Mouse (Mus musculus): ENCODE data around the gene Itsn1. TPM values are rescaled to one million over a fixed set of nuclear protein-coding genes. Genes with fewer than 3 reads are reported as not detected.

Gene Itsn1
- polyA plus RNA-seq, 1 experiment from 2014 or later = 60.7 TPM

- no peak overlapping the region for H3K4me3 ChIP-seq (ENCODE audit: low read depth, low read length)
- no peak overlapping the region for H3K9ac ChIP-seq (ENCODE audit: low read depth, low read length)
- H3K4me2 ChIP-seq (ENCODE audit: low read length) = no peak overlapping the region
- no peaks in the 10 kb centered on the region for H3K36me3 ChIP-seq (ENCODE audit: control insufficient read depth, insufficient read depth, low read length)
- no peak overlapping the region for H3K27ac ChIP-seq (ENCODE audit: low read length)
- H3K27me3 ChIP-seq (ENCODE audit: control insufficient read depth, insufficient read depth, low read depth, low read length) = no peaks in the 10 kb centered on the region
- H3K9me3 ChIP-seq (replicated peaks; ENCODE audit: control insufficient read depth, low read length, poor library complexity, severe bottlenecking) = no peaks in the 10 kb centered on the region
- WGBS = 83% methylated on average over 6 of the region's 6 CpGs
- no peak for ATAC-seq
- H3K4me1 ChIP-seq (ENCODE audit: control insufficient read depth, insufficient read depth, low read length) = peaks cover 3% of the 10 kb centered on the region; the same call in 1 of the 2 replicates
Measured at GRCm38 (mm10) chr16:91940726-91941125, 211.6 kb downstream of the Itsn1 start.

GRCm38 (mm10) chr16:91942201-91942600 lies 213.1 kb downstream of the Itsn1 start:
- ATAC-seq = no peak
- no peak overlapping the region for H3K4me2 ChIP-seq (ENCODE audit: low read length)
- no peak overlapping the region for H3K9ac ChIP-seq (ENCODE audit: low read depth, low read length)
- H3K27me3 ChIP-seq (ENCODE audit: control insufficient read depth, insufficient read depth, low read depth, low read length) = no peaks in the 10 kb centered on the region
- 89% methylated on average over 14 of the region's 14 CpGs for WGBS
- H3K9me3 ChIP-seq (replicated peaks; ENCODE audit: control insufficient read depth, low read length, poor library complexity, severe bottlenecking) = no peaks in the 10 kb centered on the region
- H3K36me3 ChIP-seq (ENCODE audit: control insufficient read depth, insufficient read depth, low read length) = no peaks in the 10 kb centered on the region
- H3K4me3 ChIP-seq (ENCODE audit: low read depth, low read length) = no peak overlapping the region
- no peaks in the 10 kb centered on the region for H3K4me1 ChIP-seq (ENCODE audit: control insufficient read depth, insufficient read depth, low read length)
- no peak overlapping the region for H3K27ac ChIP-seq (ENCODE audit: low read length)

DNA sequence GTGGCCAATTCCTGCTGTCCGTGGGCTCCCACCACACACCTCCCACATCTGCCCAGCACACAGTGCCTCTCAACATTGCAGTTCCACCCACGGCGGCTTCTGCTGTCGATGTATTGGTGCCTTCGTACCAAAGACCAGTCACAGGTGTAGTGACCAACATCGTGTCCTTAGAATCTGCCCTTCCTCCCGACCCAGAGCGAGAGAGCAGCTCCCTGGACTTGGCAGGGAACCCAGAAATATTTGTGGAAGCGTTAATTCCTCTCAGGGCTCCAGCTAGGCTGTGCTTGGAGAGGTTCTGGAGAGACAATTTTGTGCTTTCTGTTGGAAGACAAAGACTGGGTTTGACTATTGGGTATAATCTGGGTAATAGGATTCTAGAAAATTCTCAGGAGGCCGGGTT lies 217.2 kb downstream of the Itsn1 start:
- H3K27me3 ChIP-seq (ENCODE audit: control insufficient read depth, insufficient read depth, low read depth, low read length) = no peaks in the 10 kb centered on the region
- no peaks in the 10 kb centered on the region for H3K4me1 ChIP-seq (ENCODE audit: control insufficient read depth, insufficient read depth, low read length)
- no peak overlapping the region for H3K27ac ChIP-seq (ENCODE audit: low read length)
- H3K36me3 ChIP-seq (ENCODE audit: control insufficient read depth, insufficient read depth, low read length) = no peaks in the 10 kb centered on the region
- H3K4me3 ChIP-seq (ENCODE audit: low read depth, low read length) = no peak overlapping the region
- 88% methylated on average over 10 of the region's 10 CpGs for WGBS
- H3K9ac ChIP-seq (ENCODE audit: low read depth, low read length) = no peak overlapping the region
- no peak for ATAC-seq
- H3K9me3 ChIP-seq (replicated peaks; ENCODE audit: control insufficient read depth, low read length, poor library complexity, severe bottlenecking) = no peaks in the 10 kb centered on the region
- H3K4me2 ChIP-seq (ENCODE audit: low read length) = no peak overlapping the region

DNA sequence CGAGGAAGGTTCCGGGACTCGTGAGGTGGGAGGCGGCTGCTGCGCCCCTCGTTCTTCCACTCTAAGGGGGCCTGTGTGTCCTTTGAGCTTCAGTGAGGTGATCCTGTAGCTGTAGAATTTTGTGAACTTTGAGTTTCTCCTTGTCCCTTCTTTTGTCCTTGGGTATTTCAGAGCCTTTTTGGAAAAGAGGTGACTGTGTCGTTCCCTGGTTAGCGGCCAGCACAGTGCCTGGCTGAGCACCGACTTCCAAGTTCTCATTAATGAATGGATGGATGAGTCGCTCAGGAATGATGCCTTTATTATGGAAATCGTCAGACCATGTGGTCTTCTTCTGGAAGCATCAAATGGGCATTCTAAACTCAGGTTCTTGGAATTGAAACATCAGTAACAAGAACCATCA lies 218.0 kb downstream of the Itsn1 start:
- no peak overlapping the region for H3K27ac ChIP-seq (ENCODE audit: low read length)
- no peaks in the 10 kb centered on the region for H3K4me1 ChIP-seq (ENCODE audit: control insufficient read depth, insufficient read depth, low read length)
- no peak overlapping the region for H3K4me3 ChIP-seq (ENCODE audit: low read depth, low read length)
- no peak overlapping the region for H3K4me2 ChIP-seq (ENCODE audit: low read length)
- ATAC-seq = no peak
- no peak overlapping the region for H3K9ac ChIP-seq (ENCODE audit: low read depth, low read length)
- H3K36me3 ChIP-seq (ENCODE audit: control insufficient read depth, insufficient read depth, low read length) = no peaks in the 10 kb centered on the region
- no peaks in the 10 kb centered on the region for H3K9me3 ChIP-seq (replicated peaks; ENCODE audit: control insufficient read depth, low read length, poor library complexity, severe bottlenecking)
- no peaks in the 10 kb centered on the region for H3K27me3 ChIP-seq (ENCODE audit: control insufficient read depth, insufficient read depth, low read depth, low read length)
- 56% methylated on average over 11 of the region's 11 CpGs for WGBS

DNA sequence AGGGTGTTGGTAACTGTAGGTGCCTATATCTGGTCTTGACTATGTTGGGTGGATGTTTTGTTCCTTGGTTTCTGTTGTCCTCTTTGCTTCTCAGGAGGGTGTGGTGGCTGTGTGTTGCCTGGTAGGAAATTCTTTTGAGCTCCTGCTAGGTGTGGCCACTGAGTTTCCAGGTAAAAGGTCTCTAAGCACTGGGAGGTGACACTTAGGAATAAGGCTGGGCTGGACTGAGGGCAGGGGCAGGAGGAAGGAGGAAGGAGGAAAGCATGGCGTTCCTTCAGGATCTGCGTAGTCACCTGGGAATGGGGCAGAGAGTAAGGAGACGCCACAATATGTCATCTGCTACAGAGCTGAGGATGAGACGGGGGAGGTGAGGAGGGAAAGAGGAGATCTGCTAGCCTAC lies 224.9 kb downstream of the Itsn1 start:
- no peaks in the 10 kb centered on the region for H3K36me3 ChIP-seq (ENCODE audit: control insufficient read depth, insufficient read depth, low read length)

GRCm38 (mm10) chr16:91954766-91955165 lies 225.7 kb downstream of the Itsn1 start:
- no peak overlapping the region for H3K4me2 ChIP-seq (ENCODE audit: low read length)
- H3K9me3 ChIP-seq (replicated peaks; ENCODE audit: control insufficient read depth, low read length, poor library complexity, severe bottlenecking) = peaks cover 4% of the 10 kb centered on the region
- no peak for ATAC-seq
- WGBS = 87% methylated on average over 8 of the region's 8 CpGs
- H3K4me1 ChIP-seq (ENCODE audit: control insufficient read depth, insufficient read depth, low read length) = no peaks in the 10 kb centered on the region
- no peaks in the 10 kb centered on the region for H3K27me3 ChIP-seq (ENCODE audit: control insufficient read depth, insufficient read depth, low read depth, low read length)
- H3K36me3 ChIP-seq (ENCODE audit: control insufficient read depth, insufficient read depth, low read length) = no peaks in the 10 kb centered on the region
- no peak overlapping the region for H3K27ac ChIP-seq (ENCODE audit: low read length)
- no peak overlapping the region for H3K4me3 ChIP-seq (ENCODE audit: low read depth, low read length)
- no peak overlapping the region for H3K9ac ChIP-seq (ENCODE audit: low read depth, low read length)

More for the DNA sequence above, 224.9 kb downstream of the Itsn1 start:
- Histone ChIP-seq H3K27ac (ENCODE audit: low read length) (no peak overlapping the region), H3K4me2 (ENCODE audit: low read length) (no peak overlapping the region), H3K9me3 (replicated peaks; ENCODE audit: control insufficient read depth, low read length, poor library complexity, severe bottlenecking) (peaks cover 4% of the 10 kb centered on the region), H3K9ac (ENCODE audit: low read depth, low read length) (no peak overlapping the region), H3K27me3 (ENCODE audit: control insufficient read depth, insufficient read depth, low read depth, low read length) (no peaks in the 10 kb centered on the region), H3K4me3 (ENCODE audit: low read depth, low read length) (no peak overlapping the region), H3K4me1 (ENCODE audit: control insufficient read depth, insufficient read depth, low read length) (no peaks in the 10 kb centered on the region)
- ATAC-seq = no peak
- 90% methylated on average over 4 of the region's 4 CpGs for WGBS

DNA sequence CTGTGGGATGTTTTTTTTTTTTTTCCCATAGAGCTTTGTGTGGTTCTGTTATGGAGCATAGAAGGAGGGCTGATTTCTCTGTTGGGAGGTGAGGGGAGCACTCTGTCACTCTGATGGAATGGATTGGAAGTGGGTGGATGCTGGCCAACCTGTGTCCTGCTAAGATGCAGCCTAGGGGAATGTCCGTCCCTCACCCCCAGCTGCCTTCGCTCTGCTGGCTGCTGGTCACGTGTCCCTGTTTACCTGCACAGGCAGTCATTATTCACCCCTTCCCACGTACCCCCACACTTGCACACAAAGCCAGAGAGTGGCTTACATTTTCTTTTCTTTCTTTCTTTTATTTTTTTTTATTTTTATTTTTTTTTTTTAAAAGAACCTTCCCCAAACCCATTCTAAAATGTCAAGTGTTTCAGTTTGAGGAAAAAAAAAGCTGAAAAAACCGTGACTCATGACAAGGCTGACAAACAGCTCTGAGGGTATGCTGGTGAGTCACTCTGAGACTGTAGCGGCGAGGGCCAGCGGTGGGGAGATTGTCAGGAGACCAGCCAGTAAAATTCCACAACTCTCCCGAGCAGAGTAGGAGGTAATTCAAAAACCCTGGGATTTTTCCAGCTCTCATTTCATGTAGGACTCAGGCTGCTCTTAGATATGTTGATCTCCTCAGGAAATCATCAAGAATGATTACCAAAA lies 233.3 kb downstream of the Itsn1 start:
- H3K27me3 ChIP-seq (ENCODE audit: control insufficient read depth, insufficient read depth, low read depth, low read length) = no peaks in the 10 kb centered on the region
- H3K4me3 ChIP-seq (ENCODE audit: low read depth, low read length) = no peak overlapping the region
- H3K9me3 ChIP-seq (replicated peaks; ENCODE audit: control insufficient read depth, low read length, poor library complexity, severe bottlenecking) = no peaks in the 10 kb centered on the region
- H3K4me2 ChIP-seq (ENCODE audit: low read length) = peak overlapping the region; percentile 46
- H3K9ac ChIP-seq (ENCODE audit: low read depth, low read length) = peak overlapping the region; percentile 2; the same call in 1 of the 2 replicates
- H3K36me3 ChIP-seq (ENCODE audit: control insufficient read depth, insufficient read depth, low read length) = no peaks in the 10 kb centered on the region
- 2% methylated on average over 9 of the region's 9 CpGs for WGBS
- peaks cover 28% of the 10 kb centered on the region for H3K4me1 ChIP-seq (ENCODE audit: control insufficient read depth, insufficient read depth, low read length)
- ATAC-seq = peak; percentile 77
- peak overlapping the region; percentile 86 for H3K27ac ChIP-seq (ENCODE audit: low read length)

GRCm38 (mm10) chr16:91962894-91963555 lies 233.9 kb downstream of the Itsn1 start:
- Histone ChIP-seq H3K9ac (ENCODE audit: low read depth, low read length) (peak overlapping the region; percentile 40; the same call in 1 of the 2 replicates), H3K4me3 (ENCODE audit: low read depth, low read length) (no peak overlapping the region)

GRCm38 (mm10) chr16:91963556-91963900 lies 234.4 kb downstream of the Itsn1 start:
- WGBS = 56% methylated on average over 3 of the region's 3 CpGs
- peak; percentile 18; the same call in 1 of the 2 replicates for ATAC-seq
- Histone ChIP-seq H3K36me3 (ENCODE audit: control insufficient read depth, insufficient read depth, low read length) (no peaks in the 10 kb centered on the region), H3K27me3 (ENCODE audit: control insufficient read depth, insufficient read depth, low read depth, low read length) (no peaks in the 10 kb centered on the region), H3K4me2 (ENCODE audit: low read length) (no peak overlapping the region; the same call in 1 of the 2 replicates), H3K27ac (ENCODE audit: low read length) (peak overlapping the region; percentile 86), H3K4me1 (ENCODE audit: control insufficient read depth, insufficient read depth, low read length) (peaks cover 28% of the 10 kb centered on the region), H3K4me3 (ENCODE audit: low read depth, low read length) (no peak overlapping the region), H3K9me3 (replicated peaks; ENCODE audit: control insufficient read depth, low read length, poor library complexity, severe bottlenecking) (no peaks in the 10 kb centered on the region), H3K9ac (ENCODE audit: low read depth, low read length) (peak overlapping the region; percentile 40; the same call in 1 of the 2 replicates)

More at GRCm38 (mm10) chr16:91962894-91963555, 233.9 kb downstream of the Itsn1 start:
- H3K36me3 ChIP-seq (ENCODE audit: control insufficient read depth, insufficient read depth, low read length) = no peaks in the 10 kb centered on the region
- no peaks in the 10 kb centered on the region for H3K9me3 ChIP-seq (replicated peaks; ENCODE audit: control insufficient read depth, low read length, poor library complexity, severe bottlenecking)
- peak overlapping the region; percentile 86 for H3K27ac ChIP-seq (ENCODE audit: low read length)
- no peaks in the 10 kb centered on the region for H3K27me3 ChIP-seq (ENCODE audit: control insufficient read depth, insufficient read depth, low read depth, low read length)
- H3K4me2 ChIP-seq (ENCODE audit: low read length) = peak overlapping the region; percentile 46
- H3K4me1 ChIP-seq (ENCODE audit: control insufficient read depth, insufficient read depth, low read length) = peaks cover 28% of the 10 kb centered on the region
- WGBS = 10% methylated on average over 14 of the region's 14 CpGs
- ATAC-seq = peak; percentile 98

Measured in midbrain, embryonic 16.5 days (tissue).